Mouse (Mus musculus): ENCODE measurements around the gene Gm12695. TPM values are rescaled to one million over a fixed set of nuclear protein-coding genes. Genes with fewer than 3 reads are reported as not detected.

Gm12695 gene
- total RNA-seq (2023): not detected

GRCm38 (mm10) chr4:96785086-96785485 is at the start of gene Gm12695:
TSS of gene Gm12695 (minus strand) at chr4:96785186.

Other genes starting within 250 kb of the Gm12695 start
- not detected for gene Cyp2j6, start 231.5 kb downstream of the Gm12695 start, total RNA-seq (2023)
- not detected for gene Cyp2j9, start 193.6 kb downstream of the Gm12695 start, total RNA-seq (2023)
- not detected for gene Cyp2j5, start 121.0 kb downstream of the Gm12695 start, total RNA-seq (2023)

Measured in CD8-positive naive resting alpha-beta T cell, adult 57 days (primary cell).